Mouse (Mus musculus): ENCODE results near the gene Vps13c.

Gene Vps13c

GRCm38 (mm10) chr9:67831359-67832045, 8.7 kb upstream of the Vps13c start:
- no peak for DNase-seq (ENCODE audit: low spot score)

- no peak for DNase-seq (ENCODE audit: low spot score)
These were observed 8.1 kb upstream of the Vps13c start, which contains the start of gene C2cd4a for GRCm38 (mm10) chr9:67832046-67832605. Gene C2cd4a, minus strand, starts transcription at chr9:67832330.

- DNase-seq (ENCODE audit: low spot score) = no peak
These were observed 5.7 kb upstream of the Vps13c start for GRCm38 (mm10) chr9:67834535-67834934.

- DNase-seq (ENCODE audit: low spot score) = no peak
These were observed 2.9 kb upstream of the Vps13c start for GRCm38 (mm10) chr9:67837311-67837710.

- DNase-seq (ENCODE audit: low spot score) = no peak
These were observed 2.6 kb downstream of the Vps13c start for GRCm38 (mm10) chr9:67842797-67843196.

GRCm38 (mm10) chr9:67845012-67845411, 4.8 kb downstream of the Vps13c start:
- no peak for DNase-seq (ENCODE audit: low spot score)

- no peak for DNase-seq (ENCODE audit: low spot score)
These were observed 5.5 kb downstream of the Vps13c start for GRCm38 (mm10) chr9:67845648-67846047.

- no peak for DNase-seq (ENCODE audit: low spot score)
These were observed 5.9 kb downstream of the Vps13c start for GRCm38 (mm10) chr9:67846089-67846488.

- DNase-seq (ENCODE audit: low spot score) = no peak
These were observed 7.4 kb downstream of the Vps13c start for GRCm38 (mm10) chr9:67847606-67848005.

GRCm38 (mm10) chr9:67849397-67849796, 9.2 kb downstream of the Vps13c start:
- DNase-seq (ENCODE audit: low spot score) = no peak

GRCm38 (mm10) chr9:67849846-67850245, 9.7 kb downstream of the Vps13c start:
- DNase-seq (ENCODE audit: low spot score) = no peak

- DNase-seq (ENCODE audit: low spot score) = no peak
These were observed 11.0 kb downstream of the Vps13c start for GRCm38 (mm10) chr9:67851150-67851549.

GRCm38 (mm10) chr9:67860273-67860672, 20.1 kb downstream of the Vps13c start:
- no peak for DNase-seq (ENCODE audit: low spot score)

- no peak for DNase-seq (ENCODE audit: low spot score)
These were observed 23.1 kb downstream of the Vps13c start for GRCm38 (mm10) chr9:67863332-67863731.

- DNase-seq (ENCODE audit: low spot score) = no peak
These were observed 23.8 kb downstream of the Vps13c start for GRCm38 (mm10) chr9:67864011-67864410.

GRCm38 (mm10) chr9:67865411-67865810, 25.2 kb downstream of the Vps13c start:
- DNase-seq (ENCODE audit: low spot score) = no peak

- no peak for DNase-seq (ENCODE audit: low spot score)
These were observed 27.2 kb downstream of the Vps13c start for GRCm38 (mm10) chr9:67867411-67867810.

- no peak for DNase-seq (ENCODE audit: low spot score)
These were observed 29.7 kb downstream of the Vps13c start for GRCm38 (mm10) chr9:67869691-67870450.

GRCm38 (mm10) chr9:67874522-67875222, 34.5 kb downstream of the Vps13c start:
- no peak for DNase-seq (ENCODE audit: low spot score)

GRCm38 (mm10) chr9:67875337-67875736, 35.1 kb downstream of the Vps13c start:
- no peak for DNase-seq (ENCODE audit: low spot score)

GRCm38 (mm10) chr9:67877081-67877718, 37.0 kb downstream of the Vps13c start:
- peak; percentile 15 for DNase-seq (ENCODE audit: low spot score)

GRCm38 (mm10) chr9:67878197-67878769, 38.1 kb downstream of the Vps13c start:
- DNase-seq (ENCODE audit: low spot score) = no peak

Measured in spleen, adult 12 weeks (tissue).